Mouse (Mus musculus) kidney, postnatal 0 days (tissue): ENCODE results near the gene Fbxl7. TPM values are rescaled to one million over a fixed set of nuclear protein-coding genes. Genes with fewer than 3 reads are reported as not detected.

Experiments
- ATAC-seq: fragments of 200-750 bp; cut with Nextera tagmentation; replicated peaks from 2 replicates; pipeline ENCODE4 v1.8.0; 2017; ENCODE audit warnings: low read depth, moderate number of reproducible peaks, moderate TSS enrichment, moderate library complexity; ENCODE audit not compliant: low FRiP score
- DNase-seq: peaks from one replicate; pipeline ENCODE4 v3.0.0-alpha.2; 2016; ENCODE audit warnings: low spot score
- H3K27ac ChIP-seq: fragments of 300-500 bp; sonication (generic); 2 replicates; pipeline ENCODE4 v1.5.1; 2014; ENCODE audit warnings: mild to moderate bottlenecking
- H3K27me3 ChIP-seq: fragments of 300-500 bp; sonication (generic); 2 replicates; pipeline ENCODE4 v1.6.1; 2014; ENCODE audit warnings: low read length, mixed read lengths; ENCODE audit not compliant: insufficient read depth
- H3K36me3 ChIP-seq: fragments of 300-500 bp; sonication (generic); 2 replicates; pipeline ENCODE4 v1.6.1; 2014; ENCODE audit warnings: low read length, mixed read lengths; ENCODE audit not compliant: insufficient read depth
- H3K4me1 ChIP-seq: fragments of 300-500 bp; sonication (generic); replicated peaks from 2 replicates; pipeline ENCODE4 v1.6.1; 2014; ENCODE audit warnings: antibody characterized with exemption, low read length, mixed read lengths; ENCODE audit not compliant: insufficient read depth
- H3K4me2 ChIP-seq: fragments of 300-500 bp; sonication (generic); 2 replicates; pipeline ENCODE4 v1.6.1; 2014; ENCODE audit warnings: mild to moderate bottlenecking, low read length, moderate library complexity, mixed read lengths
- H3K4me3 ChIP-seq: fragments of 300-500 bp; sonication (generic); replicated peaks from 2 replicates; pipeline ENCODE4 v1.5.1; 2014; ENCODE audit warnings: low read depth, low read length
- H3K9ac ChIP-seq: fragments of 300-500 bp; sonication (generic); 2 replicates; pipeline ENCODE4 v1.6.1; 2014; ENCODE audit warnings: low read depth, low read length
- H3K9me3 ChIP-seq: fragments of 300-500 bp; sonication (generic); replicated peaks from 2 replicates; pipeline ENCODE4 v1.6.1; 2016; ENCODE audit warnings: low read length, inconsistent platforms, mixed read lengths
- CTCF ChIP-seq: IDR thresholded peaks from 2 replicates; pipeline ENCODE4 v1.5.1; 2016; ENCODE audit warnings: antibody characterized with exemption, low read depth, mild to moderate bottlenecking, moderate library complexity
- WGBS: fragments of 180-500 bp; shearing (Covaris S2); extraction: QIAGEN DNeasy Blood & Tissue Kit; methylation state at CpG from one replicate; pipeline ENCODE4 v1.1.7; 2014; 5-methylcytosine and 5-hydroxymethylcytosine counted together
- polyA plus RNA-seq: library from polyadenylated mRNA; unstranded; fragments of >200 nt; fragmentation: Nextera tagmentation; extraction: Ambion mirVana; gene quantifications from 2 replicates; pipeline ENCODE4 v1.2.1, GENCODE M21; 2015

Gene Fbxl7
- polyA plus RNA-seq, 1 experiment from 2014 or later, result 7.9 TPM

- H3K9me3 ChIP-seq, result no peaks in the 10 kb centered on the region
- H3K4me3 ChIP-seq, result 0 out of 2 replicates have a peak overlapping the region, but pooled peaks have one; percentile 9
- peak overlapping the region; percentile 88 for H3K4me2 ChIP-seq
- DNase-seq (peak; percentile 21), ATAC-seq (no peak)
- no peaks in the 10 kb centered on the region for H3K36me3 ChIP-seq
- WGBS, result 16% methylated on average over 4 of the region's 4 CpGs
- H3K9ac ChIP-seq, result no peak overlapping the region
- H3K4me1 ChIP-seq, result no peaks in the 10 kb centered on the region
- H3K27me3 ChIP-seq, result 0 out of 2 replicates have a peak, but pooled peaks cover 4% of the 10 kb centered on the region
- no peak overlapping the region for H3K27ac ChIP-seq
- no peak for TF ChIP-seq CTCF
These were observed 2.2 kb downstream of the Fbxl7 start for GRCm38 (mm10) chr15:26893136-26893535.

GRCm38 (mm10) chr15:26889971-26890370 lies 5.4 kb downstream of the Fbxl7 start:
- no peaks in the 10 kb centered on the region for H3K27me3 ChIP-seq
- H3K27ac ChIP-seq, result no peak overlapping the region
- TF ChIP-seq CTCF, result no peak
- H3K4me2 ChIP-seq, result no peak overlapping the region
- WGBS, result 67% methylated on average over 5 of the region's 5 CpGs
- no peak for ATAC-seq
- no peak for DNase-seq
- no peaks in the 10 kb centered on the region for H3K36me3 ChIP-seq
- H3K9me3 ChIP-seq, result no peaks in the 10 kb centered on the region
- no peaks in the 10 kb centered on the region for H3K4me1 ChIP-seq
- no peak overlapping the region for H3K9ac ChIP-seq
- no peak overlapping the region for H3K4me3 ChIP-seq

GRCm38 (mm10) chr15:26888170-26888569 lies 7.2 kb downstream of the Fbxl7 start:
- 65% methylated on average over 10 of the region's 10 CpGs for WGBS
- Histone ChIP-seq H3K9ac (no peak overlapping the region), H3K4me1 (no peaks in the 10 kb centered on the region), H3K27ac (no peak overlapping the region), H3K9me3 (no peaks in the 10 kb centered on the region), H3K27me3 (no peaks in the 10 kb centered on the region), H3K4me2 (no peak overlapping the region), H3K36me3 (no peaks in the 10 kb centered on the region), H3K4me3 (no peak overlapping the region)
- TF ChIP-seq CTCF, result no peak
- ATAC-seq, result no peak
- DNase-seq, result no peak

- H3K27me3 ChIP-seq, result no peaks in the 10 kb centered on the region
- 70% methylated on average over 2 of the region's 2 CpGs for WGBS
- no peaks in the 10 kb centered on the region for H3K9me3 ChIP-seq
- no peak overlapping the region for H3K9ac ChIP-seq
- DNase-seq (no peak), ATAC-seq (no peak)
- no peak overlapping the region for H3K4me2 ChIP-seq
- no peaks in the 10 kb centered on the region for H3K4me1 ChIP-seq
- TF ChIP-seq CTCF, result no peak
- no peak overlapping the region for H3K27ac ChIP-seq
- H3K4me3 ChIP-seq, result no peak overlapping the region
- no peaks in the 10 kb centered on the region for H3K36me3 ChIP-seq
These were observed 9.4 kb downstream of the Fbxl7 start for GRCm38 (mm10) chr15:26885979-26886378.

GRCm38 (mm10) chr15:26880212-26880956 lies 15.0 kb downstream of the Fbxl7 start:
- Histone ChIP-seq H3K27me3 (no peaks in the 10 kb centered on the region), H3K36me3 (no peaks in the 10 kb centered on the region), H3K4me1 (no peaks in the 10 kb centered on the region; the same call in 1 of the 2 replicates), H3K9ac (no peak overlapping the region), H3K27ac (no peak overlapping the region), H3K4me2 (no peak overlapping the region), H3K9me3 (no peaks in the 10 kb centered on the region), H3K4me3 (no peak overlapping the region)
- ATAC-seq (no peak), DNase-seq (no peak)
- WGBS, result 75% methylated on average over 8 of the region's 8 CpGs
- TF ChIP-seq CTCF, result no peak

GRCm38 (mm10) chr15:26875687-26876086 lies 19.7 kb downstream of the Fbxl7 start:
- TF ChIP-seq CTCF, result no peak
- Histone ChIP-seq H3K36me3 (no peaks in the 10 kb centered on the region), H3K4me2 (no peak overlapping the region), H3K27me3 (no peaks in the 10 kb centered on the region), H3K4me3 (no peak overlapping the region), H3K9ac (no peak overlapping the region), H3K4me1 (no peaks in the 10 kb centered on the region; the same call in 1 of the 2 replicates), H3K27ac (no peak overlapping the region), H3K9me3 (no peaks in the 10 kb centered on the region)
- peak; percentile 89 for DNase-seq
- ATAC-seq, result no peak; the same call in 1 of the 2 replicates
- WGBS, result 18% methylated on average over 4 of the region's 4 CpGs
